Mouse (Mus musculus): ENCODE measurements around the gene Rfng. TPM values are rescaled to one million over a fixed set of nuclear protein-coding genes. Genes with fewer than 3 reads are reported as not detected.

The Rfng gene
- polyA plus RNA-seq, 1 experiment: not detected

GRCm38 (mm10) chr11:120731858-120732680 is 51.9 kb downstream of the Rfng start, which contains the start of gene Cbr2:
Gene Cbr2, minus strand, starts transcription at chr11:120732114.
- no peak within 1 kb of the TSS for H3K27ac ChIP-seq (ENCODE audit: insufficient read depth, low read depth, low read length)
- peaks cover 5% of the 10 kb centered on the region for H3K4me1 ChIP-seq (ENCODE audit: control insufficient read depth, insufficient read depth, low read length)
- TF ChIP-seq POLR2A (IDR thresholded peaks at IDR 0.05; ENCODE audit: insufficient read depth, low read depth, low read length): no peak
- TF ChIP-seq CTCF (IDR thresholded peaks at IDR 0.05; ENCODE audit: insufficient read depth, low read depth, low read length): no peak
- 76% methylated on average over 12 of the region's 12 CpGs for WGBS
- no peak within 1 kb of the TSS for H3K4me3 ChIP-seq (ENCODE audit: insufficient read depth, low read depth, low read length)

- TF ChIP-seq CTCF (IDR thresholded peaks at IDR 0.05; ENCODE audit: insufficient read depth, low read depth, low read length) (no peak), POLR2A (IDR thresholded peaks at IDR 0.05; ENCODE audit: insufficient read depth, low read depth, low read length) (no peak)
- H3K4me1 ChIP-seq (ENCODE audit: control insufficient read depth, insufficient read depth, low read length): peaks cover 10% of the 10 kb centered on the region
- 96% methylated on average over 1 of the region's 1 CpGs for WGBS
Observed at GRCm38 (mm10) chr11:120731395-120731794, 52.6 kb downstream of the Rfng start.

More at GRCm38 (mm10) chr11:120731395-120731794, 52.6 kb downstream of the Rfng start:
- H3K27ac ChIP-seq (ENCODE audit: insufficient read depth, low read depth, low read length): no peak overlapping the region
- no peak overlapping the region for H3K4me3 ChIP-seq (ENCODE audit: insufficient read depth, low read depth, low read length)

Other genes with a start within 250 kb of the Rfng start
- not detected in 2 replicates for gene Mcrip1, start 234.5 kb downstream of the Rfng start, polyA plus RNA-seq (2012; ENCODE audit: insufficient read depth, insufficient read length, low replicate concordance, missing spikeins)
- gene Ppp1r27, start 233.1 kb downstream of the Rfng start, polyA plus RNA-seq (2012; ENCODE audit: insufficient read depth, insufficient read length, low replicate concordance, missing spikeins): not detected in 2 replicates
- 309 TPM in 1 of 2 replicates, not detected in the other for gene P4hb, start 211.0 kb downstream of the Rfng start, polyA plus RNA-seq (2012; ENCODE audit: insufficient read depth, insufficient read length, low replicate concordance, missing spikeins)
- gene Arhgdia, start 202.6 kb downstream of the Rfng start, polyA plus RNA-seq (2012; ENCODE audit: insufficient read depth, insufficient read length, low replicate concordance, missing spikeins): 143 TPM in 1 of 2 replicates, not detected in the other
- gene Alyref, start 185.8 kb downstream of the Rfng start, polyA plus RNA-seq (2012; ENCODE audit: insufficient read depth, insufficient read length, low replicate concordance, missing spikeins): not detected in 2 replicates
- not detected in 2 replicates for gene Anapc11, start 185.8 kb downstream of the Rfng start, polyA plus RNA-seq (2012; ENCODE audit: insufficient read depth, insufficient read length, low replicate concordance, missing spikeins)
- not detected in 2 replicates for gene Npb, start 175.7 kb downstream of the Rfng start, polyA plus RNA-seq (2012; ENCODE audit: insufficient read depth, insufficient read length, low replicate concordance, missing spikeins)
- not detected in 2 replicates for gene Pcyt2, start 166.3 kb downstream of the Rfng start, polyA plus RNA-seq (2012; ENCODE audit: insufficient read depth, insufficient read length, low replicate concordance, missing spikeins)
- not detected in 2 replicates for gene Sirt7, start 159.0 kb downstream of the Rfng start, polyA plus RNA-seq (2012; ENCODE audit: insufficient read depth, insufficient read length, low replicate concordance, missing spikeins)
- 234 TPM in 1 of 2 replicates, not detected in the other for gene Mafg, start 150.6 kb downstream of the Rfng start, polyA plus RNA-seq (2012; ENCODE audit: insufficient read depth, insufficient read length, low replicate concordance, missing spikeins)
- not detected in 2 replicates for gene Pycr1, start 140.4 kb downstream of the Rfng start, polyA plus RNA-seq (2012; ENCODE audit: insufficient read depth, insufficient read length, low replicate concordance, missing spikeins)
- gene Myadml2, start 136.0 kb downstream of the Rfng start, polyA plus RNA-seq (2012; ENCODE audit: insufficient read depth, insufficient read length, low replicate concordance, missing spikeins): not detected in 2 replicates
- gene Notum, start 123.0 kb downstream of the Rfng start, polyA plus RNA-seq (2012; ENCODE audit: insufficient read depth, insufficient read length, low replicate concordance, missing spikeins): not detected in 2 replicates
- not detected in 2 replicates for gene Aspscr1, start 111.2 kb downstream of the Rfng start, polyA plus RNA-seq (2012; ENCODE audit: insufficient read depth, insufficient read length, low replicate concordance, missing spikeins)
- gene Cenpx, start 70.5 kb downstream of the Rfng start, polyA plus RNA-seq (2012; ENCODE audit: insufficient read depth, insufficient read length, low replicate concordance, missing spikeins): not detected in 2 replicates
- gene Lrrc45, start 70.3 kb downstream of the Rfng start, polyA plus RNA-seq (2012; ENCODE audit: insufficient read depth, insufficient read length, low replicate concordance, missing spikeins): not detected in 2 replicates
- not detected in 2 replicates for gene Rac3, start 62.7 kb downstream of the Rfng start, polyA plus RNA-seq (2012; ENCODE audit: insufficient read depth, insufficient read length, low replicate concordance, missing spikeins)
- gene Dcxr, start 56.9 kb downstream of the Rfng start, polyA plus RNA-seq (2012; ENCODE audit: insufficient read depth, insufficient read length, low replicate concordance, missing spikeins): not detected in 2 replicates
- gene Cbr2, start 52.1 kb downstream of the Rfng start, polyA plus RNA-seq (2012; ENCODE audit: insufficient read depth, insufficient read length, low replicate concordance, missing spikeins): not detected in 2 replicates
- gene Hmga1b, start 21.4 kb downstream of the Rfng start, polyA plus RNA-seq (2012; ENCODE audit: insufficient read depth, insufficient read length, low replicate concordance, missing spikeins): not detected in 2 replicates
- gene Gps1, start 65 bp upstream of the Rfng start, polyA plus RNA-seq (2012; ENCODE audit: insufficient read depth, insufficient read length, low replicate concordance, missing spikeins): not detected in 2 replicates
- not detected in 2 replicates for gene Dus1l, start 12.2 kb upstream of the Rfng start, polyA plus RNA-seq (2012; ENCODE audit: insufficient read depth, insufficient read length, low replicate concordance, missing spikeins)
- gene Fasn, start 40.3 kb upstream of the Rfng start, polyA plus RNA-seq (2012; ENCODE audit: insufficient read depth, insufficient read length, low replicate concordance, missing spikeins): not detected in 2 replicates
- not detected in 2 replicates for gene Ccdc57, start 148.7 kb upstream of the Rfng start, polyA plus RNA-seq (2012; ENCODE audit: insufficient read depth, insufficient read length, low replicate concordance, missing spikeins)
- gene Slc16a3, start 164.3 kb upstream of the Rfng start, polyA plus RNA-seq (2012; ENCODE audit: insufficient read depth, insufficient read length, low replicate concordance, missing spikeins): not detected in 2 replicates
- gene Csnk1d, start 207.1 kb upstream of the Rfng start, polyA plus RNA-seq (2012; ENCODE audit: insufficient read depth, insufficient read length, low replicate concordance, missing spikeins): not detected in 2 replicates